Mouse (Mus musculus) ES-E14 (cell line): ENCODE data around the gene Mesp2. TPM values are rescaled to one million over a fixed set of nuclear protein-coding genes. Genes with fewer than 3 reads are reported as not detected.
A peak's percentile ranks its signal among the peaks of the same experiment; 100 is the strongest.

ENCODE experiments used
- DNase-seq: peaks from one replicate; pipeline ENCODE4 v3.0.0-alpha.2; 2013; ENCODE audit warnings: low read depth, low spot score
- H3K27ac ChIP-seq: 2 replicates; pipeline ENCODE4 v1.5.1; 2012; ENCODE audit warnings: low read depth, mild to moderate bottlenecking, low read length, moderate library complexity, mixed read lengths; ENCODE audit not compliant: poor library complexity, insufficient read depth, severe bottlenecking
- H3K36me3 ChIP-seq: 2 replicates; pipeline ENCODE4 v1.6.1; 2012; ENCODE audit warnings: mild to moderate bottlenecking, low read length, moderate library complexity, mixed read lengths; ENCODE audit not compliant: control insufficient read depth, poor library complexity, insufficient read depth, severe bottlenecking
- H3K4me1 ChIP-seq, 2 experiments: fragments of 150-350 bp in 1 of 2; sonication (generic) in 1 of 2; 2 replicates each; pipeline ENCODE4 v1.6.1; 2012; ENCODE audit warnings: low read length in 2 of 2, mild to moderate bottlenecking in 1 of 2, mixed read lengths in 1 of 2; ENCODE audit not compliant: control insufficient read depth in 2 of 2, insufficient read depth in 2 of 2, poor library complexity in 1 of 2
- H3K4me3 ChIP-seq, 2 experiments: fragments of 150-350 bp in 1 of 2; sonication (generic) in 1 of 2; 2 replicates each; pipeline ENCODE4 v1.5.1; 2012; ENCODE audit warnings: low read length in 2 of 2, low read depth in 1 of 2, mild to moderate bottlenecking in 1 of 2, mixed read lengths in 1 of 2; ENCODE audit not compliant: insufficient read depth in 1 of 2, poor library complexity in 1 of 2, severe bottlenecking in 1 of 2
- H3K9ac ChIP-seq: 2 replicates; pipeline ENCODE4 v1.6.1; 2012; ENCODE audit warnings: low read depth, mild to moderate bottlenecking, low read length, mixed read lengths; ENCODE audit not compliant: poor library complexity, insufficient read depth, severe bottlenecking
- H3K9me3 ChIP-seq: fragments of 150-350 bp; sonication (generic); 2 replicates; pipeline ENCODE4 v1.6.1; 2012; ENCODE audit warnings: low read depth, mild to moderate bottlenecking, low read length; ENCODE audit not compliant: control insufficient read depth, insufficient read depth
- CHD2 ChIP-seq: IDR thresholded peaks from 2 replicates; pipeline ENCODE4 v1.6.1; 2014; ENCODE audit warnings: mild to moderate bottlenecking, low read depth, low read length, inconsistent platforms
- HCFC1 ChIP-seq: IDR thresholded peaks from 2 replicates; pipeline ENCODE4 v1.6.1; 2012; ENCODE audit warnings: low read length, inconsistent platforms, borderline replicate concordance; ENCODE audit not compliant: insufficient read depth
- MAFK ChIP-seq: IDR thresholded peaks from 2 replicates; pipeline ENCODE4 v1.6.1; 2014; ENCODE audit warnings: mild to moderate bottlenecking, low read depth, low read length, inconsistent platforms; ENCODE audit not compliant: insufficient read depth
- ZC3H11A ChIP-seq: IDR thresholded peaks from 2 replicates; pipeline ENCODE4 v1.6.1; 2012; ENCODE audit warnings: low read depth, mild to moderate bottlenecking, inconsistent platforms, low read length, borderline replicate concordance
- ZNF384 ChIP-seq: IDR thresholded peaks from 2 replicates; pipeline ENCODE4 v1.6.1; 2012; ENCODE audit warnings: low read depth, low read length, inconsistent platforms
- in situ Hi-C, 2 experiments: fragments of 600-800 bp; cut with MboI; formaldehyde crosslinking; loops; one replicate each; pipeline ENCODE4 v1.15.1; 2025; ENCODE audit warnings: low sequenced_read_pairs in 2 of 2, inconsistent platforms in 1 of 2; ENCODE audit not compliant: unreplicated experiment in 2 of 2
- total RNA-seq: library from RNA; depleted of rRNA; stranded (reverse); fragments of 300-350 nt; gene quantifications from 2 replicates; pipeline ENCODE4 v1.2.3, GENCODE M21; 2012

The Mesp2 gene
- total RNA-seq, 1 experiment, result 1.0 TPM

- DNase-seq, result no peak
- Histone ChIP-seq H3K9ac (no peak overlapping the region), H3K9me3 (no peaks in the 10 kb centered on the region), H3K4me3 (no peak overlapping the region), H3K36me3 (no peaks in the 10 kb centered on the region), H3K27ac (no peak overlapping the region), H3K4me1 (peaks cover 8 to 24% of the 10 kb centered on the region in 2 experiments)
- TF ChIP-seq CHD2, result no peak
- TF ChIP-seq ZC3H11A, result no peak
- no peak for TF ChIP-seq HCFC1
- TF ChIP-seq ZNF384, result no peak
- no peak for TF ChIP-seq MAFK
- in situ Hi-C loops, result no loop called here
Observed at GRCm38 (mm10) chr7:79819515-79819914, 9.0 kb downstream of the Mesp2 start.

DNA sequence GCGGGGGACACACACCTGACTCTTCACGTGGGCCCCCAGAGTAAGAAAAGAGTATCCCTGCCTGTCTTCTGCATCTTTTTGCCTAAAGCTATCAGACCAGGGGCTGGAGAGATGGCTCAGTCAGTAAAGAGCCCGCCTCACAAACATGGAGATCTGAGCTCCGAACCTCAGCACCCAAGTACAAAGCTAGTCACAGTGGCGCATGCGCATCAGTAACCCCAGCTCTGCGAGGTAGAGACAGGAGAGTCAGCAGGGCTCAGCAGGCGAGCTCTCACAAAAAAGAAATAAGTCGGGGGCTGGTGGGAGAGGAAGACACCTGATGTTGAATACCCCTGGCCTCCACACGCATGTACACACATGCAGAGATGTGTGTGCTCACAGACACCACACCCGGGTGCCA is 9.5 kb downstream of the Mesp2 start:
- H3K27ac ChIP-seq, result no peak overlapping the region

GRCm38 (mm10) chr7:79822092-79822695 is 11.7 kb downstream of the Mesp2 start:
- in situ Hi-C loops, result no loop called here
- no peak for DNase-seq
- H3K4me3 ChIP-seq, result no peak overlapping the region
- no peaks in the 10 kb centered on the region for H3K9me3 ChIP-seq
- H3K36me3 ChIP-seq, result peaks cover 2% of the 10 kb centered on the region; the same call in 1 of the 2 replicates
- no peak for TF ChIP-seq MAFK
- TF ChIP-seq ZC3H11A, result no peak
- no peak for TF ChIP-seq CHD2
- no peak for TF ChIP-seq HCFC1
- TF ChIP-seq ZNF384, result no peak
- peak overlapping the region; percentile 10; the same call in 1 of the 2 replicates for H3K27ac ChIP-seq
- no peak overlapping the region for H3K9ac ChIP-seq
- H3K4me1 ChIP-seq, result peaks cover 8 to 24% of the 10 kb centered on the region in 2 experiments

More for the DNA sequence above, 9.5 kb downstream of the Mesp2 start:
- H3K9me3 ChIP-seq, result no peaks in the 10 kb centered on the region
- H3K9ac ChIP-seq, result no peak overlapping the region; the same call in 1 of the 2 replicates
- in situ Hi-C loops, result no loop called here
- no peak for TF ChIP-seq MAFK
- no peak for DNase-seq
- no peaks in the 10 kb centered on the region for H3K36me3 ChIP-seq
- peaks cover 8 to 24% of the 10 kb centered on the region in 2 experiments for H3K4me1 ChIP-seq
- H3K4me3 ChIP-seq, result no peak overlapping the region

DNA sequence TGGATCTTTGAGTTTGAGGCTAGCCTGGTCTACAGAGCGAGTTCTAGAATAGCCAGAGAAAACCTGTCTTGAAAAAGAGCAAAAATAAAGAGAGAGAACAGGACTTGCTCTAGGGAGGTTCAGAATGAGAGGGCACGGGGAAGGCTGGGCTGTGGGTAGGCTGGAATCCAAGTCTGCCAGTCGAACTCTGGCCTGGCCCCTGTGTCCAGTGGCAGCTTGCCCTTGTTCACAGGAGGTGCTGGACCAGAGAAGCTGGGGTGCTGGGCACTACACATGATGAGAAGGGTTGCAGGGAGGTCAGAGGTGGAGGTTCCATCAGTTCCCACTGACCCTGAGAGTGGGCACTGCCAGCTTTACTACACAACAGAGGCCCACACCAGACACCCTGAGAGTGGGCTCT is 17.8 kb downstream of the Mesp2 start:
- Histone ChIP-seq H3K9me3 (no peaks in the 10 kb centered on the region), H3K4me3 (no peak overlapping the region), H3K9ac (no peak overlapping the region), H3K4me1 (no peaks in the 10 kb centered on the region), H3K36me3 (peaks cover 2% of the 10 kb centered on the region; the same call in 1 of the 2 replicates), H3K27ac (no peak overlapping the region)
- in situ Hi-C loops, result no loop called here
- TF ChIP-seq HCFC1, result no peak
- no peak for TF ChIP-seq MAFK
- no peak for TF ChIP-seq CHD2
- no peak for DNase-seq

DNA sequence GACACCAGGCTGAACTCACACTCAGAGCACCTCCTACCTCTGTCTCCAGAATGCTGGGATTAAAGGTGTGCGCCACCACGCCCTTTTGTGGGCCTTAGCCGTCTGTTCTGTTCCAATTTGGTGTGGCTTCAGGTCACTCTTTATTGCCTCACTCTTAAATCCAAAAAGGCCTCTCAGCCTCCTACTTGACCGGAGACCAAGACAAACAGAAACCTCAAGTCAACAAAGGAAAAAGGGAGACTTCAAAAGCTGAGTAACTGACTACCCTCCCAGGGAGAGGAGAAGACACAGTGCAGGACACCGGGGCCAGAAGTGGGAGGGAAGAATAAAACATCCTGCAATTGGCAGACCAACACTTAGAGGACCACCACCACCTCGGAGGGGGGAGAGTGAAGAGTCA is 20.6 kb downstream of the Mesp2 start:
- Histone ChIP-seq H3K4me1 (no peaks in the 10 kb centered on the region), H3K27ac (no peak overlapping the region), H3K9ac (no peak overlapping the region), H3K9me3 (no peaks in the 10 kb centered on the region), H3K36me3 (peaks cover 2% of the 10 kb centered on the region; the same call in 1 of the 2 replicates), H3K4me3 (no peak overlapping the region)
- in situ Hi-C loops, result no loop called here
- no peak for TF ChIP-seq ZNF384
- TF ChIP-seq HCFC1, result no peak
- TF ChIP-seq CHD2, result no peak
- TF ChIP-seq ZC3H11A, result no peak
- no peak for TF ChIP-seq MAFK
- DNase-seq, result no peak
